Mouse (Mus musculus) limb, embryonic 10.5 days (tissue): ENCODE measurements at regions not wholly inside any gene's neighbourhood (a gene's known extent, or its start where the extent isn't known, plus 50 kb on each side); places are given as distances from the start of the nearest gene placed in this dataset.

Experiments used
- DNase-seq: peaks from one replicate; pipeline ENCODE4 v3.0.0-alpha.2; 2017; ENCODE audit warnings: low spot score
- H3K27ac ChIP-seq: fragments of 300-500 bp; sonication (generic); 2 replicates; pipeline ENCODE4 v1.5.1; 2016; ENCODE audit warnings: mild to moderate bottlenecking
- H3K27me3 ChIP-seq: fragments of 300-500 bp; sonication (generic); 2 replicates; pipeline ENCODE4 v1.6.1; 2016; ENCODE audit warnings: low read depth, mild to moderate bottlenecking; ENCODE audit not compliant: poor library complexity, severe bottlenecking
- H3K36me3 ChIP-seq: fragments of 300-500 bp; sonication (generic); 2 replicates; pipeline ENCODE4 v1.6.1; 2016; ENCODE audit warnings: mild to moderate bottlenecking, moderate library complexity
- H3K4me1 ChIP-seq: fragments of 300-500 bp; sonication (generic); 2 replicates; pipeline ENCODE4 v1.6.1; 2016
- H3K4me3 ChIP-seq: fragments of 300-500 bp; sonication (generic); 2 replicates; pipeline ENCODE4 v1.5.1; 2016; ENCODE audit warnings: mild to moderate bottlenecking, moderate library complexity
- H3K9me3 ChIP-seq: fragments of 300-500 bp; sonication (generic); replicated peaks from 2 replicates; pipeline ENCODE4 v1.6.1; 2016; ENCODE audit warnings: mild to moderate bottlenecking
- whole genome bisulfite sequencing: fragments of 180-500 bp; shearing (Covaris S2); methylation state at CpG from one replicate; pipeline ENCODE4 v1.1.7; 2016; 5-methylcytosine and 5-hydroxymethylcytosine counted together

DNA sequence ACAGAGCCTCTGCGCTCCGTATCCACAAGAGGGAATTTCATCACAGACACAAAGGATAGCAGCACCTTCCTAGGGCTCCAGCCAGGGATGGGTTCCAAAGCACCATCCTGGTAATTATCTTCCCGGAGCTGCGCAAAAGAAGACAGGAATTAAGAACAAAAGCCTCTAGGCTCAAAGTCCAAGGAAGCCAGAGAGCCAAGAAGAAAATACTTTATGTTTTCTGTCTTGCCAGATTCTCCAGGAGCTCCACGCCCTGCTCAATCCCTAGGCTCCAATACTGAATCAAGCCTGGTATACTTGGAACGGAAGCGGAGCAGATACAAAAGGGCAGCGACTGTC, 54.4 kb downstream of the Irf2bpl start:
- H3K27ac ChIP-seq: peak overlapping the region; percentile 65
- no peaks in the 10 kb centered on the region for H3K36me3 ChIP-seq
- no peak overlapping the region for H3K4me3 ChIP-seq
- H3K4me1 ChIP-seq: peaks cover 53% of the 10 kb centered on the region
- no peak for DNase-seq
- no peaks in the 10 kb centered on the region for H3K27me3 ChIP-seq
- 77% methylated on average over 8 of the region's 8 CpGs for WGBS
- no peaks in the 10 kb centered on the region for H3K9me3 ChIP-seq

DNA sequence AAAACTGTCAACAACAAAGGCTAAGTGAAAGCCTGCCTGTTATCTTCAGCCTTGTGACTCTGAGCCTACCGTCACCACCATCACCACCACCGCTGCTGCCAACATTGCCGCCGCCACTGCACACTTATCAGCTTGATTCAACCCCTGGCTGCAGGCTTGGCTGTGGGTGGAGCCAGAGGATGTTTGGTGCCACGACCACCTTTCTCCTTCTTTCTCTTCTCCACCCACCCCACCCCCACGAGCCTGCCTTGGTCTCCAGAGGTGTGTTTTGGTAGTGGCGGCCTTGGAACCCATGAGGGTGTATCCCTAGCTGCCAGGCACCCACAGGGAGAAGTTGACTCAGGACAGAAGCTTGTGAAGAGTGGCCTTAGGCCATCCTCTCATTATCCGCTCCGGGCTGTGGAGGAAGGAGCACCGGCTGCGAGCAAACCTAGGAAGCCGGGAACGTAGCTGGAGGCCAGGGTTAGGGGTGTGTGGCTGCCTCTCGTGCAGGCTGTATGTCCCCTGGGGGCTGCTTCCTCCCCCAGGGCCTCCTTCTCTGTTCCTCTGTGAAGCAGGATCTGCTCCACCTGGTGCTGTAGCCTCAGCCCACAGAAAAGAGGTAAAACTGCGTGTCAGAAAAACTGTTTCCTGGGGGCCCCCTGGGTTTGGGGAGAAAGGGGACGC, 54.9 kb downstream of the Irf2bpl start:
- Histone ChIP-seq H3K27me3 (no peaks in the 10 kb centered on the region), H3K4me3 (no peak overlapping the region), H3K36me3 (no peaks in the 10 kb centered on the region), H3K4me1 (peaks cover 58% of the 10 kb centered on the region), H3K27ac (peak overlapping the region; percentile 65), H3K9me3 (no peaks in the 10 kb centered on the region)
- WGBS: 72% methylated on average over 16 of the region's 16 CpGs
- no peak for DNase-seq

DNA sequence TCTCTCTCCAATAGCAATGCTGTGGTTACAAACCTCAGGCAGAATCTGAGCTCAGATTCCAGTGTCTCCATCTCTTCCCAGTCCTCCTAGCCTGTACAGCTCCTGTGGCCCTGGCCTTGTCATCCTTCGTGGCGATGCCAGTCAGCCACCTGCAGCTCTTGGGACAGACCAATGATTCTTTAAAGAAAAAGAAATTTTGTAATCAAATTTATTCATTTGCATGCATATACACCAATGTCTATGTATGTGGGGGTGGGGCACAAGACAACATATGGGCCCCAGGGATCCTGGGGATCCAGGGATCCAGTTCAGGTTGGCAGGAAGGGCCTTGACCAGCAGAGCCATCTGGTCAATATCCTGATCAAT, 57.4 kb downstream of the Irf2bpl start:
- H3K27me3 ChIP-seq: no peaks in the 10 kb centered on the region
- no peaks in the 10 kb centered on the region for H3K9me3 ChIP-seq
- no peak overlapping the region for H3K27ac ChIP-seq
- no peak for DNase-seq
- no peak overlapping the region for H3K4me3 ChIP-seq
- H3K36me3 ChIP-seq: no peaks in the 10 kb centered on the region
- peaks cover 59% of the 10 kb centered on the region for H3K4me1 ChIP-seq
- 97% methylated on average over 2 of the region's 2 CpGs for WGBS

DNA sequence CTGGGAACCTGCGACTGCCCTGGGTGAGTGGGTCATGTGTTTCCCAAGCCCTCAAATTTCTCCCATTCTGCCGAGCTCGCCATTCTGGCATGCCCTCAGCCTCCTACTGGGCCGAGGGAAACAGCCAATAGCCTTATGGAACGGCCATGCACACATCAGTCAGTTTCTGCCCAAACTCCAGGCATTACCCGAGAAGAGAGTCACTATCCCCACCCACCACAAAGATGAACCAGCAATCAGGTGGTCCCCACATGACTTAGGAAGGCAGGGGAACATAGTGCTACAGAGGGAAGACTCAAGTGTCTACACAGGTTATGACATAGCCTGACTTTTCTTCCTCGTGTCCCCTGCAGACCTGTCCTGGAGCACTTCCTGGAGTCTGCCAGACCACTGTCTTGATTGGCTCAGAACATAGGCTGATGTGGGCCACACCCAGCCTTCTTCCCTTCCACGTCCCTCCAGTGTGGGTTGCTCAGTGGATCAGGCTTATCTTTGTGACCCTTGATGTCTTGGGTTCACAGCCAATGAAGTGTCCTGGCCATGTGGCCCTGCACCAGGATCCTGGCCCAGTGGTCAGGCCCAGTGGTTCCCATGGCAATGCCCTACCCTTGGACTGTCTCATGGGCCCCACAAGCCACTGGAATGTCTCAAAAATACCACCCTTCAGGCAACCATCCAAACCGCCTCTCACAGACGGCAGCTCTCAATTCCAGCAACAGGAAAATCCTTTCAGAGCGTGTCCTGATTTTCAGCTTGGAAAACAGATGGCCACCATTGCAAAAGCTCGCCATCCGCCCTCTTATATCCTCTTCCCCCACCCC, 58.0 kb downstream of the Irf2bpl start:
- 81% methylated on average over 13 of the region's 13 CpGs for WGBS
- peak overlapping the region; percentile 42 for H3K27ac ChIP-seq
- no peaks in the 10 kb centered on the region for H3K27me3 ChIP-seq
- H3K4me3 ChIP-seq: no peak overlapping the region
- no peak for DNase-seq
- H3K4me1 ChIP-seq: peaks cover 59% of the 10 kb centered on the region
- H3K36me3 ChIP-seq: no peaks in the 10 kb centered on the region
- no peaks in the 10 kb centered on the region for H3K9me3 ChIP-seq

DNA sequence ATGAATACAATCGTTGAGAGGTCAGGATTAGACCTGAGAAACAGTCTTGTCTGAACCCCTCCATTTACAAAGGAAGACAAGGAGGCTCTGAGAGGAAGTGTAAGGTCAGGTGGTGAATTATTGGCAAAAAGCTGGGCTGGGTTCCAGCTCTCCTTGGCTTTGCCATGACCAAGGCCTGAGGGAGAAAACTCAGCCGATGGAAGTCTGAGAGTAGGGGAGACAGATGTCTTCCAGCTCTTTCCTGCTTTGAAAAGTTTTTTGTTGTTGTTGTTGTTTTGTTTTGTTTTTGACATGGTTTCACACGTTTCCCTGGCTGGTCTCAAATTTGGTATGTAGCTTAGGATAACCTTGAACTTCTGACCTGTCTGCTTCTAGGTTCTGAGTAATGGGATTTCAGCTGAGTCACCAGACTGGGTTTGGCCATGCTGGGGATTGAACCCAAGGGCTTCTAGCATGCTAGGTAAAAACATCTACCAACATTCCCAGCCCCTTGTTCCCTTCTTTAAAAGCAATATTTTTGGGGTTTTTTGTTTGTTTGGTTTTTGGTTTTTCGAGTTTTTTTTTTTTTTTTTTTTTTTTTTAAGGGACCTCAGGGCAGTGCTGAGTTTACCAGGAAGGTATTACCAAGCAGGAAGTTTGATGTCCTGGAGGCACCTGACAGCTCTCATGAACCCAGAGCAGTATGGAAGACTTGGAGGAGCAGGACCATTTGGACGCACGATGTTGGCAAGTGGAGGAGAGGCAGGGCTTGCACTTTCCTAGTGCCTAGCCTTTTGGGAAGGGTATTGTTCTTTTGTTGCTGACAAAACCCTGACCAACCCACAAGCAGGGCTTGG, 58.8 kb downstream of the Irf2bpl start:
- 74% methylated on average over 6 of the region's 6 CpGs for WGBS
- H3K4me1 ChIP-seq: peaks cover 61% of the 10 kb centered on the region

DNA sequence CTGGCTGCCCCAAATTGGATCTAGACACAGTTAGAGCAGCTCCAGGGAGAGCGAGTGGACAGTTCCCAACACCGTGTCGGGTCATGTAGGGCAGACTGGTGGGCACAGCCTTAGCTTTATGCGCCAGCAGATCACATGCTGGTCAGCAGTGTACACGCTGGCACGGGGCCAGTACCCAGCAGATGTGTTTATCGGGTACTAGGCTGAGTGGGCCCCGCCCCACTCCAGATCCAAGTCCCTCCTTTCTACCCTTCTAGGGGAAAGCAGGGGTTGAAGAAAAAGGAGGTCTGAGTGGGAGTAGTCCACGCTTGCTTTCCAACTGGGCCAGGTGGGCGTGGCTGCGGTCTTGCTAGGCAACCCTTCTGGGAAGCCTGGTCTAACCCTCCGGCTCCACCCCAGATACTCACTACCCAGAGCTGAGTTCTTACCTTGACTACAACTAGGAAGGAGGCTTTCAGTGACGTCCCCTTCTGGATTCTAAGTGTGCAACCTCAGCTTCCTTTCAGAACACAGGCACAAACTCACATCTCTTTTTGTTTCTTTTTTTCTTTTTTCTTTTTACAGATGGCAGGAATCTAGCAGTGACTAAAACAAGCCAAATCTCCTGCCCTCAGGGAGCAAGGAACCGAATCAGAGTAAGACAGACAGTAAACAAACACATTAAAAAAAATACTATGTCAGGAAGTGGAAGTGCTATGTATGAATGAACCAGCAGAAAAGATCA, 59.6 kb downstream of the Irf2bpl start:
- no peaks in the 10 kb centered on the region for H3K36me3 ChIP-seq
- H3K4me3 ChIP-seq: peak overlapping the region; percentile 6; the same call in 1 of the 2 replicates
- DNase-seq: peak; percentile 55
- peaks cover 58% of the 10 kb centered on the region for H3K4me1 ChIP-seq
- H3K27me3 ChIP-seq: no peaks in the 10 kb centered on the region
- peak overlapping the region; percentile 95 for H3K27ac ChIP-seq
- 23% methylated on average over 14 of the region's 14 CpGs for WGBS
- no peaks in the 10 kb centered on the region for H3K9me3 ChIP-seq

More for the DNA sequence above, 58.8 kb downstream of the Irf2bpl start:
- H3K9me3 ChIP-seq: no peaks in the 10 kb centered on the region
- H3K4me3 ChIP-seq: no peak overlapping the region
- no peaks in the 10 kb centered on the region for H3K27me3 ChIP-seq
- H3K36me3 ChIP-seq: no peaks in the 10 kb centered on the region
- DNase-seq: no peak
- H3K27ac ChIP-seq: peak overlapping the region; percentile 42

DNA sequence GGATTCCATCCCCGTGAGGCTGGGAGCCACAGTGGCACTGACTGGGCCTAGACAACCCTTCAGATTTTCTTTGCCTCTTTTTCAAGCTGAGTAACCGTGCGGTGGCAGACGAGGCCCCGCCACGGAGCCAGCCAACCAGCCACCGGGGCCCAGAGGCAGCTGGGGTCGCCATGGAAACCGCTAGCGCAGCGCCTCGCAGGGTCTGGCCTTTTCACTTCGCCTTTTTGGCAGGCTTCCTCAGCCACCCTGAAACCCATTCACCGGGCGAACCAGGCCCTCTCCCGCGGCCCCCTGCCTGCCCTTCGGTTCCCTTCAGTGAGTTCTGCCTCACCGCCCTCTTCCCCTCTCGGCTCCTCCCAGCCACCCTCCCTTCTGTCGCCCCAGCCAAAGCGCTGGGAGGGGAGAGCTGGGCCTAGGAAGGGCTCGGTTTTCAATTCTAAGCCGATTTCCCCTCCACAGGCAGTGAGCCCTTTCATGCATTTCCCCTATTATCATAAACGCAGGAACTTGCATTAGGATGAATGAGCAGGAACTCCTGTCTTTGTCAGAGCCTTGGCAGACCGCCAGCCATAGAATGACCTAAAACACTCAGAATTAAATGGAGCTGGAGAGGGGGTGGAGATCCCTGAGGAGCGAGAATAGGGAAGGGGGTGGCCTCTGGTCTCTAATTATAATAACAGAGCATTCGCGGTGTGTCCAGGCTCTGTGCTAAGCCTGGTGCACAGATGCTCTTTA, 60.6 kb downstream of the Irf2bpl start:
- Histone ChIP-seq H3K36me3 (no peaks in the 10 kb centered on the region), H3K4me1 (peaks cover 56% of the 10 kb centered on the region), H3K4me3 (peak overlapping the region; percentile 47), H3K9me3 (no peaks in the 10 kb centered on the region), H3K27ac (peak overlapping the region; percentile 95), H3K27me3 (no peaks in the 10 kb centered on the region)
- 2% methylated on average over 29 of the region's 29 CpGs for WGBS
- DNase-seq: peak; percentile 92

DNA sequence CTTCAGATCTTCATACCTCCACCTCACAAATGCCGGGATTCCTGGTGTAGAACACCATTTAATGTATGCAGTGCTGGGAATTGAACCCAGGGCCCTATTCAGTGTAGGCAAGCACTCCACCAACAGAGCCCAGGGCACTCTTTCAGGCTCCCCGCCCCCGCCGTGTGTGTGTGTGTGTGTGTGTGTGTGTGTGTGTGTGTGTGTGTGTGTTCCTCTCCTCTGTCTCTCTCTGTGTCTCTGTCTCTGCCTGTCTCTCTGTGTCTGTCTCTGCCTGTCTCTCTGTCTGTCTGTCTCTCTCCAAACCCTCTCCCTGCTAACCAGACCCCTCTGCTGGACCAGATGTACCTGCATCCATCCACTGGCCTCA, 61.1 kb downstream of the Irf2bpl start:
- H3K4me3 ChIP-seq: peak overlapping the region; percentile 47

DNA sequence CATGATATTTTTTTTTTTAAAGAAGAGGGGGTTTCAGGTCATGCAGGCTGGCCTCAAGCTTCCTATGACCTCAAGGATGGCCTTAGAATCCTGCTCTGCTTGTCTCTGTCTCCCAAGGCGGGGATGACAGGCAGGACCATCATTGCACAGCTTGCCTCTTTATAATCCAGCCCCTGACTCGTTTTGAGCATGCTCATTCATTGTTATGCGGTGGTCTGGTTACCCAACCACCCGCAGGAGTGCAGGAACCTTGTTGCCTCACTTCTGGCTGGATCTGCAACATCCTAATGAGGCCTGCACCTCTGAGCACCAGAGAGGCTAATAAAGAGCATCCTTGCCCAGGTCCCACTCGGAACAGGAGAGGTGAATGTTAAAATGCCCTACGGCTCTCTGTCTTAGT, 63.4 kb downstream of the Irf2bpl start:
- WGBS: 73% methylated on average over 6 of the region's 6 CpGs
- Histone ChIP-seq H3K27ac (peak overlapping the region; percentile 21; the same call in 1 of the 2 replicates), H3K27me3 (no peaks in the 10 kb centered on the region), H3K4me3 (no peak overlapping the region), H3K9me3 (no peaks in the 10 kb centered on the region), H3K36me3 (no peaks in the 10 kb centered on the region), H3K4me1 (peaks cover 75% of the 10 kb centered on the region)
- no peak for DNase-seq

More for the DNA sequence above, 61.1 kb downstream of the Irf2bpl start:
- 67% methylated on average over 4 of the region's 4 CpGs for WGBS
- peak overlapping the region; percentile 95 for H3K27ac ChIP-seq
- H3K4me1 ChIP-seq: peaks cover 62% of the 10 kb centered on the region
- no peaks in the 10 kb centered on the region for H3K9me3 ChIP-seq
- no peaks in the 10 kb centered on the region for H3K36me3 ChIP-seq
- no peaks in the 10 kb centered on the region for H3K27me3 ChIP-seq
- DNase-seq: peak; percentile 53

DNA sequence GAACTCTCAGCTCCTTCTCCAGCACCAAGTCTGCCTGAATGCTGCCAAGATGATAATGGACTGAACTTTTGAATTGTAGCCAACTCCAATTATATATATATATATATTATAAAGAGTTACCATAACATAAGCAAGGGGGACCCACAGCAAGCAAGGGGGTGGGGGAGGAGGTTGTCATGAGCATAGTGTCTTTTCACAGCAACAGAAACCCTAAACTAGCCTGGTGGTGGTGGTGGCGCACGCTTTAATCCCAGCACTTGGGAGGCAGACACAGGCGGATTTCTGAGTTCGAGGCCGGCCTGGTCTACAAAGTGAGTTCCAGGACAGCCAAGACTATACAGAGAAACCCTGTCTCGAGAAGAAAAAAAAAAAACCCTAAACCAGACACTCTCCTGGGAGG, 65.0 kb downstream of the Irf2bpl start:
- H3K36me3 ChIP-seq: no peaks in the 10 kb centered on the region
- DNase-seq: no peak
- no peak overlapping the region for H3K4me3 ChIP-seq
- WGBS: 92% methylated on average over 6 of the region's 6 CpGs
- H3K27ac ChIP-seq: no peak overlapping the region
- no peaks in the 10 kb centered on the region for H3K27me3 ChIP-seq
- H3K9me3 ChIP-seq: no peaks in the 10 kb centered on the region
- H3K4me1 ChIP-seq: peaks cover 77% of the 10 kb centered on the region

DNA sequence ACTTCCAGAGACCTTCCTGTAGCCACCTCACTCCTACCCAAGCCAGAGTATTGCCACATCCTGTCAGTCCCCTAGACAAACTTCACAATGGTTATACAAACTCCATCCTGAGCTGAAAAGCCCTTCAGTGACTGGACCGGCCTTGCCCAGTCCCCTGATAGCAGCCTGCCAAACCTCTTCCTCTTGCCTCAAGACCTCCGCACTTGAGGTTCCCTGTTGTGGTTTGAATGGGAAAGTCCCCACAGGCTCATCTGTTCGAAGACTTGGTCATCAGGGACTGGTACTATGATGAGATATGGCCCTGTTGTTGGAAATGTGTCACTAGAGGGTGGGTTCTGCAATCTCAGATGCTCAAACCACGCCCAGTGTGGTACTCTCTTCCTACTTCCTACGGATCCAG, 65.4 kb downstream of the Irf2bpl start:
- no peak for DNase-seq
- Histone ChIP-seq H3K27ac (no peak overlapping the region), H3K27me3 (no peaks in the 10 kb centered on the region), H3K36me3 (no peaks in the 10 kb centered on the region), H3K4me1 (peaks cover 73% of the 10 kb centered on the region), H3K4me3 (no peak overlapping the region), H3K9me3 (no peaks in the 10 kb centered on the region)
- 89% methylated on average over 5 of the region's 5 CpGs for whole genome bisulfite sequencing

DNA sequence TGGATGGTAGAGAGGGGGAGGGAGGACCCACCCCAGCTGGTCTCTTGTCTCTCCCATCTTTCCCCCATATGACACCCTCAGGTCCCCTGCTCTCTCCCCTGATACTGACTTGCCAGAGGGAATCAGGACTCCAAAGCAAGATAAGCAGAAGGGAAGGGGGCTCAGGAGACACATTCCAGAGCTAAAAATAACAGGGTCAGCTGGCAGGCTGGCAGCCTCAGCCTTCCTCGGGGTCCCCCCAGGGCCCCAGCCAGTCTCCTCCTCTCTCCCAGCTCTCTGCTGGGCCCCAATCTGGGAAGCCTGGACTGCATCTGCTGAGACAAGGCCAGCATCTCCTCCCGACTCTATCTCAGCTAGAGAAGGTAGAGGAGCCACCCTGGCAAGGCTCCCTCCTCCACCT, 66.4 kb downstream of the Irf2bpl start:
- Histone ChIP-seq H3K36me3 (no peaks in the 10 kb centered on the region), H3K4me3 (no peak overlapping the region), H3K27ac (peak overlapping the region; percentile 88)

More for the DNA sequence above, 66.4 kb downstream of the Irf2bpl start:
- no peaks in the 10 kb centered on the region for H3K27me3 ChIP-seq
- DNase-seq: no peak
- no peaks in the 10 kb centered on the region for H3K9me3 ChIP-seq
- peaks cover 64% of the 10 kb centered on the region for H3K4me1 ChIP-seq
- 27% methylated on average over 2 of the region's 2 CpGs for whole genome bisulfite sequencing
